Mouse (Mus musculus) neural tube, embryonic 12.5 days (tissue): Measurements from ENCODE around the gene Slc6a5. TPM values are rescaled to one million over a fixed set of nuclear protein-coding genes. Genes with fewer than 3 reads are reported as not detected.

Experiments used
- ATAC-seq: fragments of 200-750 bp; cut with Nextera tagmentation; 2 replicates; pipeline ENCODE4 v1.8.0; 2017; ENCODE audit warnings: low read depth, mild to moderate bottlenecking, moderate TSS enrichment, moderate library complexity; ENCODE audit not compliant: low FRiP score
- H3K27ac ChIP-seq: fragments of 300-500 bp; sonication (generic); 2 replicates; pipeline ENCODE4 v1.5.1; 2016
- H3K27me3 ChIP-seq: fragments of 300-500 bp; sonication (generic); replicated peaks from 2 replicates; pipeline ENCODE4 v1.6.1; 2016; ENCODE audit warnings: mild to moderate bottlenecking
- H3K36me3 ChIP-seq: fragments of 300-500 bp; sonication (generic); 2 replicates; pipeline ENCODE4 v1.6.1; 2016; ENCODE audit warnings: mild to moderate bottlenecking
- H3K4me1 ChIP-seq: fragments of 300-500 bp; sonication (generic); 2 replicates; pipeline ENCODE4 v1.6.1; 2016
- H3K4me2 ChIP-seq: fragments of 300-500 bp; sonication (generic); replicated peaks from 2 replicates; pipeline ENCODE4 v1.6.1; 2016; ENCODE audit warnings: mild to moderate bottlenecking
- H3K4me3 ChIP-seq: fragments of 300-500 bp; sonication (generic); 2 replicates; pipeline ENCODE4 v1.5.1; 2016
- H3K9ac ChIP-seq: fragments of 300-500 bp; sonication (generic); 2 replicates; pipeline ENCODE4 v1.6.1; 2016; ENCODE audit warnings: mild to moderate bottlenecking
- H3K9me3 ChIP-seq: fragments of 300-500 bp; sonication (generic); 2 replicates; pipeline ENCODE4 v1.6.1; 2016; ENCODE audit warnings: mild to moderate bottlenecking
- WGBS: fragments of 180-500 bp; shearing (Covaris S2); methylation state at CpG from one replicate; pipeline ENCODE4 v1.1.7; 2016; 5-methylcytosine and 5-hydroxymethylcytosine counted together
- polyA plus RNA-seq: library from polyadenylated mRNA; unstranded; fragments of >200 nt; fragmentation: Nextera tagmentation; extraction: Ambion mirVana; gene quantifications from 2 replicates; pipeline ENCODE4 v1.2.1, GENCODE M21; 2016

Slc6a5 gene
- polyA plus RNA-seq, 1 experiment from 2014 or later, result 13.5 TPM

GRCm38 (mm10) chr7:49946691-49947090 is 36.7 kb downstream of the Slc6a5 start:
- no peak for ATAC-seq
- Histone ChIP-seq H3K27me3 (no peaks in the 10 kb centered on the region), H3K4me3 (no peak overlapping the region), H3K36me3 (no peaks in the 10 kb centered on the region; the same call in 1 of the 2 replicates), H3K27ac (no peak overlapping the region), H3K4me1 (no peaks in the 10 kb centered on the region), H3K4me2 (no peak overlapping the region), H3K9ac (no peak overlapping the region), H3K9me3 (no peaks in the 10 kb centered on the region)
- 93% methylated on average over 9 of the region's 9 CpGs for WGBS

- Histone ChIP-seq H3K27ac (no peak overlapping the region), H3K4me1 (no peaks in the 10 kb centered on the region), H3K36me3 (no peaks in the 10 kb centered on the region), H3K9ac (no peak overlapping the region), H3K4me3 (no peak overlapping the region), H3K27me3 (no peaks in the 10 kb centered on the region), H3K9me3 (no peaks in the 10 kb centered on the region), H3K4me2 (no peak overlapping the region)
- ATAC-seq, result no peak
- WGBS, result 55% methylated on average over 4 of the region's 4 CpGs
These were observed 43.7 kb downstream of the Slc6a5 start for GRCm38 (mm10) chr7:49953546-49954181.

- no peaks in the 10 kb centered on the region for H3K9me3 ChIP-seq
- H3K27me3 ChIP-seq, result no peaks in the 10 kb centered on the region
- no peaks in the 10 kb centered on the region for H3K4me1 ChIP-seq
- no peak; the same call in 1 of the 2 replicates for ATAC-seq
- WGBS, result 57% methylated on average over 7 of the region's 7 CpGs
- H3K9ac ChIP-seq, result no peak overlapping the region
- H3K4me3 ChIP-seq, result no peak overlapping the region
- H3K36me3 ChIP-seq, result no peaks in the 10 kb centered on the region; the same call in 1 of the 2 replicates
- H3K4me2 ChIP-seq, result no peak overlapping the region
- H3K27ac ChIP-seq, result no peak overlapping the region
These were observed 44.9 kb downstream of the Slc6a5 start for GRCm38 (mm10) chr7:49954834-49955233.

- Histone ChIP-seq H3K4me1 (no peaks in the 10 kb centered on the region), H3K4me3 (no peak overlapping the region), H3K27me3 (no peaks in the 10 kb centered on the region), H3K9ac (no peak overlapping the region), H3K9me3 (no peaks in the 10 kb centered on the region), H3K27ac (no peak overlapping the region), H3K36me3 (no peaks in the 10 kb centered on the region; the same call in 1 of the 2 replicates), H3K4me2 (no peak overlapping the region)
- WGBS, result 65% methylated on average over 3 of the region's 3 CpGs
- no peak for ATAC-seq
These were observed 47.2 kb downstream of the Slc6a5 start for GRCm38 (mm10) chr7:49957142-49957541.

GRCm38 (mm10) chr7:49963764-49964163 is 53.8 kb downstream of the Slc6a5 start:
- Histone ChIP-seq H3K27ac (no peak overlapping the region), H3K36me3 (peaks cover 3% of the 10 kb centered on the region; the same call in 1 of the 2 replicates), H3K9me3 (no peaks in the 10 kb centered on the region), H3K27me3 (no peaks in the 10 kb centered on the region), H3K4me1 (no peaks in the 10 kb centered on the region), H3K4me2 (no peak overlapping the region), H3K9ac (no peak overlapping the region), H3K4me3 (no peak overlapping the region)
- ATAC-seq, result peak; percentile 59; the same call in 1 of the 2 replicates
- 66% methylated on average over 2 of the region's 2 CpGs for WGBS

GRCm38 (mm10) chr7:49969516-49969915 is 59.6 kb downstream of the Slc6a5 start:
- Histone ChIP-seq H3K9me3 (no peaks in the 10 kb centered on the region), H3K27me3 (peaks cover 15% of the 10 kb centered on the region), H3K4me3 (no peak overlapping the region), H3K9ac (no peak overlapping the region), H3K4me2 (no peak overlapping the region), H3K36me3 (peaks cover 1% of the 10 kb centered on the region; the same call in 1 of the 2 replicates), H3K4me1 (peaks cover 1% of the 10 kb centered on the region; the same call in 1 of the 2 replicates), H3K27ac (no peak overlapping the region)
- 31% methylated on average over 4 of the region's 4 CpGs for WGBS
- ATAC-seq, result no peak

- Histone ChIP-seq H3K9me3 (no peaks in the 10 kb centered on the region), H3K4me3 (peak within 1 kb of the TSS; percentile 54), H3K36me3 (no peaks in the 10 kb centered on the region), H3K27ac (no peak within 1 kb of the TSS), H3K9ac (peak within 1 kb of the TSS; percentile 52), H3K4me2 (peak within 1 kb of the TSS; percentile 97), H3K4me1 (peaks cover 12% of the 10 kb centered on the region), H3K27me3 (peaks cover 55% of the 10 kb centered on the region)
- ATAC-seq, result peak; percentile 59
- WGBS, result under 1% methylated on average over 52 of the region's 52 CpGs
These were observed 65.0 kb downstream of the Slc6a5 start, which contains the start of gene Nell1 for GRCm38 (mm10) chr7:49974841-49975440. Gene Nell1 (plus strand): TSS chr7:49974864.

- Histone ChIP-seq H3K27ac (no peak overlapping the region), H3K4me2 (peak overlapping the region; percentile 97), H3K36me3 (no peaks in the 10 kb centered on the region), H3K4me1 (peaks cover 12% of the 10 kb centered on the region), H3K27me3 (peaks cover 59% of the 10 kb centered on the region), H3K4me3 (peak overlapping the region; percentile 54), H3K9me3 (no peaks in the 10 kb centered on the region), H3K9ac (peak overlapping the region; percentile 52)
- ATAC-seq, result peak; percentile 52
- WGBS, result under 1% methylated on average over 40 of the region's 40 CpGs
These were observed 65.6 kb downstream of the Slc6a5 start for GRCm38 (mm10) chr7:49975441-49976121.

GRCm38 (mm10) chr7:49981511-49982227 is 71.7 kb downstream of the Slc6a5 start:
- 15% methylated on average over 9 of the region's 9 CpGs for WGBS
- no peak overlapping the region for H3K4me2 ChIP-seq
- no peak for ATAC-seq
- H3K9me3 ChIP-seq, result no peaks in the 10 kb centered on the region
- no peak overlapping the region for H3K4me3 ChIP-seq
- no peaks in the 10 kb centered on the region for H3K4me1 ChIP-seq
- H3K9ac ChIP-seq, result no peak overlapping the region
- peaks cover 24% of the 10 kb centered on the region for H3K27me3 ChIP-seq
- no peak overlapping the region for H3K27ac ChIP-seq
- no peaks in the 10 kb centered on the region for H3K36me3 ChIP-seq

- WGBS, result 23% methylated on average over 6 of the region's 6 CpGs
- ATAC-seq, result no peak
These were observed 74.8 kb downstream of the Slc6a5 start for GRCm38 (mm10) chr7:49984698-49985097.

GRCm38 (mm10) chr7:49985947-49986346 is 76.0 kb downstream of the Slc6a5 start:
- H3K27me3 ChIP-seq, result no peaks in the 10 kb centered on the region
- ATAC-seq, result no peak
- no peak overlapping the region for H3K4me2 ChIP-seq
- H3K36me3 ChIP-seq, result no peaks in the 10 kb centered on the region
- no peak overlapping the region for H3K9ac ChIP-seq
- WGBS, result 88% methylated on average over 8 of the region's 8 CpGs
- no peak overlapping the region for H3K4me3 ChIP-seq
- H3K4me1 ChIP-seq, result no peaks in the 10 kb centered on the region
- no peak overlapping the region for H3K27ac ChIP-seq
- no peaks in the 10 kb centered on the region for H3K9me3 ChIP-seq

More at GRCm38 (mm10) chr7:49984698-49985097, 74.8 kb downstream of the Slc6a5 start:
- no peaks in the 10 kb centered on the region for H3K9me3 ChIP-seq
- H3K4me3 ChIP-seq, result no peak overlapping the region
- H3K27me3 ChIP-seq, result 0 out of 2 replicates have a peak, but pooled peaks cover 5% of the 10 kb centered on the region
- no peak overlapping the region for H3K9ac ChIP-seq
- H3K36me3 ChIP-seq, result no peaks in the 10 kb centered on the region
- no peaks in the 10 kb centered on the region for H3K4me1 ChIP-seq
- H3K27ac ChIP-seq, result no peak overlapping the region
- H3K4me2 ChIP-seq, result no peak overlapping the region

GRCm38 (mm10) chr7:49999321-49999720 is 89.4 kb downstream of the Slc6a5 start:
- H3K27me3 ChIP-seq, result no peaks in the 10 kb centered on the region
- no peak for ATAC-seq
- H3K4me1 ChIP-seq, result no peaks in the 10 kb centered on the region
- whole genome bisulfite sequencing, result 81% methylated on average over 4 of the region's 4 CpGs
- no peak overlapping the region for H3K27ac ChIP-seq
- no peaks in the 10 kb centered on the region for H3K36me3 ChIP-seq
- no peak overlapping the region for H3K4me2 ChIP-seq
- H3K9me3 ChIP-seq, result no peaks in the 10 kb centered on the region
- H3K4me3 ChIP-seq, result no peak overlapping the region
- no peak overlapping the region for H3K9ac ChIP-seq
